Mouse (Mus musculus): ENCODE data around the gene Sipa1l3.
A peak's percentile ranks its signal among the peaks of the same experiment; 100 is the strongest.

Gene Sipa1l3

DNA sequence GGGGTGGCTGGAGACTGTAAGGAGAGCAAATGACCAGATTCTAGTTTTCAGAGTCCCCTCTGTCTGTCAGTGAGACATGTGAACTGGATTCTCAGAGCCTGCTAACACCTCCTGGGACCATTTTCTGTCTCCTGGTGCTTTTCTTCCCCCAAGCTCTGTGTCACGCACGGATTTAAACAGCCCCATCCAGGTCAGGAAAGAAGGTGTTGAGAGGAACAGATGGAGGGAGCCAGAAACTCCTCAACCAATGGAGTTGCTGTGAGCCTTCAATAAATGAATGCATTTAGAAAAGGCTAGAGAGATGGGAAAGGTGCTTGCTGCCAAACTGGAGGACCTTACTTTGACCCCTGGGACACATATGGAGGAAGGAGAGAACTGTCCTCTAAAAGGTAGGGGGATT is 180.7 kb downstream of the Sipa1l3 start:
- DNase-seq (ENCODE audit: low read depth, low spot score) = no peak

DNA sequence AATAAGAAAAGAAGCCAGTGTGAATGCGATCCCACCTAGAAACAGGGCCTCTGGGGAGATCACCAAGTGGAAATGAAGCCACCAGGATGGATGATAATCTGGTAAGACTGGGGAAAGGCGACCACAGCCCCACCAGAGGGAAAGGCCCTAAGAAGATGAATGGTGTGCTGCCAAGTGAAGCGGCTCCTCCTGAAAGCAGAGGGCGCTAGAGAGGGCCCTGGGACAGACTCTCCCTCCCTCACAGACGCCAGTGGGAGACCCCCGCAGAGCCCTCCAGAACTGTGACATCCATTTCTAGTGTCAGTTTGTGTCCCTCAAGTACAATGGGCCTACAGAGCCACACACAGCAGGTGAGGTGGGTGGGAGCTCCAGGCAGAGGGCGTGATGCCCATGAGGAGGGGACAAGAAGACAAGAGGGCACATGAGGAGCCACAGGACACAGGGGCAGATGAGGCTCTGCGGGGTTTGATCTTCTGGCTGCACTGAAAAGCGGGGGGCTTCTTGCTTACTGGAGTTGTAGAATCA is 181.6 kb downstream of the Sipa1l3 start:
- no peak for DNase-seq (ENCODE audit: low read depth, low spot score)

DNA sequence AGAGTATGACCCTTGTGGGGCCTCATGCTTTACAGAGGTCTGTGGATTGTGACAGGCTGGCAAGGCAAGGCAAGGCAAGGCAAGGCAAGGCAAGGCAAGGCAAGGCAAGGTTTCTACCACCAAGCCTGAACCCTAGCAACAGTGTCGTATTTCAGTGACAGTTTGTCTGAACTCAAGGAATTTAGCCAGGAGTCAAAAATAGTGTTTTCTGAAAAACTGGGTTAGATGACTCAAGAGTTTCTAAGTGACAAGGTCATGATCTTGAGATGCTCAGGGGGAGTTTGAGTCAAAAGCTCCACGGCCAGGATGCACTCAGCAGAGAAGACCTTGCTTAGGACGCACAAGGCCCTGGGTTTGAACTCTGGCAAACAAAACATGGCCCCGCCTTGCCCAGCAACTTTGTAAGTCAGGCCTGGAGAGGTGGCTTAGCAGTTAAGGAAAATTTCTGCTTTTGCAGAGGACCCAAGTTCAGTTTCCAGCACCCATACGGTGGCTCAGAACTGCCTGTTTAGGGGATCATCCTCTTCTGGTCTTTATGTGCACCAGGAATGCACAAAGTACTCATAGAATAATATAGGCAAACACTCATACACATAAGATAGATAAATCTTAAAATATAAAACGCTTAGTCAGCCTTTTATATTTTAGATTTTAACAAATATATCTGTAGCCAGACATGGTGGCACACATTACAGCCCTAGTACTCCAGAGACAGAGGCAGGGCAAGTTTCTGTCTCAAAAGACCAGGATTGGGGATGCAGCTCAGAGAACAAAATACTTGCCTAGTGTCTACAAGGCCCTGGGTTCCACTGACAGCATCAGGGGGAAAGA is 182.4 kb downstream of the Sipa1l3 start:
- no peak for DNase-seq (ENCODE audit: low read depth, low spot score)

DNA sequence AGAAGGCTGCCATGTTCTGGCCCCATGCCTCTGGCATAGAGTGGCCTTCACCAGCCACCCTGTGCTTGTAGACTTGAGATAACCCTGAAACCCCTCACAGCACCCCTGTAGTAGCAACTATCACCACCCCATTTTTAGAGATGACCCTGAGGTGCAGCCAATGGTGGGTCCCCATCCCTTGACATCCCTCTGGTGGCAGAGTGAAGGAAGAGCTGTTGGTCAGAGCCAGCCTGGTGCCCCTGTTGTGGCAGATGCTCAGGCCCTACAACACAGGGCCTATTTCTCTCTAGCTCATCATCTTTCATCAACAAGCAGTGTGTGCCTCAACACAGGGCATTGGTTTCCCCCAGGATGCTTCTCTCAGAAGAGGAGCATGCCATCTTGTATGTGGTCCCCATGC is 183.2 kb downstream of the Sipa1l3 start:
- no peak for DNase-seq (ENCODE audit: low read depth, low spot score)

DNA sequence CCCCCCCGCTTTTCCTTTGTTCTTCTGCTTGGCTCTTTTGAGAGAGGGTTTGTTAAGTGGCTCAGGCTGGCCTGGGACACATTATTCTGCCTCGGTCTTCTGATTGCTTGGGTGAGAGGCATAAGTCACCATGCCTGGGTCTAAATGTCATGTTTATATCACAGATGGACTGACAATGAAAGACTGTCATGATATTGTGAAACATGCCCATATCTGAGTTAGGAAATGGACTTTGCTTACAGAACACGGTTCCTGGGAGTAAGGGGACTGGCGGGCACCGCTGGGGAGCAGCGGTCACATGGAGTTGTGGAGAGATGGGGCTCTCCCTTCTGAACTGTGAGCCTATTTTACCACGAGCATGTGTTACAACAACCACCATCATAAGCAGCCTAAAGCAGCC is 184.3 kb downstream of the Sipa1l3 start:
- no peak for DNase-seq (ENCODE audit: low read depth, low spot score)

GRCm38 (mm10) chr7:29328984-29329383 is 189.5 kb downstream of the Sipa1l3 start:
- no peak for DNase-seq (ENCODE audit: low read depth, low spot score)

DNA sequence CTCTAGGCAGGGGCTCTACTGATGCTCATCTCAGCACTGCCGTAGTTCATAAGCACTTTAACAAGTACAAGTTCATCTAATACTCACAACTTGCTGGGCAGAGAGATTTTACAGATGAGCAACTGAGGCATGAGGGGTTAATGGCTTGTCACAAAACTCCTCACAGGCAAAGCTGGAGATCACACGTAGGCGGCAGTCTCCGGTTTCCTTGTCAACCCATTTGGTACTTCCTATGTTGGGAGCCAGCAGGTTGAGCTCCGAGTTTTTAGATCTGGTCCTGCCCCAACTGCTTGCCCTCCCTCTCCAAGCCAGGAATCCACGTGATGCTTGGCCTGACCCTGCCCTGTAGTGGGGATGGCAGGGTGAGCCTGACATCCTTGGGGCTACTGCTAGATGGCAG is 191.4 kb downstream of the Sipa1l3 start:
- DNase-seq (ENCODE audit: low read depth, low spot score) = no peak

DNA sequence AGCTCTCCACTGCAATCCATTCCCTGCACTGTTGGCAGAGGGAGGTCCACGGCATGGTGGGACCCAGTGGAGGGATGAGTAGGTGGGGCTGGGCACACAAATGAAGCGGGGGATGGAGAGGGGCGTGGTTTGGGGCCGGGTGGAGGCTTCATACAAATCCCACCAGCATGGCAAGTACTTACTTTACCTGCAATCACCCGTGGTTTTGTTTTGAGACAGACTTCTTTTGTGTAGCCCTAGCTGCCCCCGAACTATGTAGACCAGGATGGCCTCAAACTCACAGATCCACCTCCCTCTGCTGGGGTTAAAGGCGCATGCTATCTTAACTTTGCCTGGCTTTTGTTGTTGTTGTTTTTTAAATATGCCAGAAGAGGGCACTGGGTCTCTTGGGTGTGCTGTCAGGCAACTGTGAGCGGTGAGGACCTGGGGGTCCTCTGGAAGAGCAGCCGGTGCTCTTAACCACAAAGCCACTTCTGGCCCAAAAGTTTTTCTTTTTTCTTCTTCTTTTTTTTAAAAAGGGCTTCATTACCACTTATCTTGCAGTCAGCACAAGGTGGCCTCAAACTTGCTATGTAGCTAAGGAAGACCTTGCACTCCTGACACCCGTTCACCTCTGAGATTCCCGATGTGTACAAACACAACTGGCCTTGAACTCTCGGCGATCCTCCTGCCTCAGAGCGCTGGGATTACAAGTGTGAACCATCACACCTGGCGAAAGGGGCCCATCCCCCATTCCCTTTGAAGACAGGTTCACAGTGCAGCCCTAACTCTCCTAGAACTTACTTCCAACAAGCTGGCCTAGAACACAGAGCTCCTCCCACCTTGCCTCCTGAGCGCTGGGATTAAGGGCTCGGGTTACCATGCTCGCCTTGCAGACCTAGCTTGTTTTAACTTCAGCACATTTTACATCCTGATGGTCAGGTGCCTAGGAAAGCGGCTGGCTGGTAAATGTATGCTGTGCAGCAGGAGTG is 198.8 kb downstream of the Sipa1l3 start:
- DNase-seq (ENCODE audit: low read depth, low spot score) = no peak

DNA sequence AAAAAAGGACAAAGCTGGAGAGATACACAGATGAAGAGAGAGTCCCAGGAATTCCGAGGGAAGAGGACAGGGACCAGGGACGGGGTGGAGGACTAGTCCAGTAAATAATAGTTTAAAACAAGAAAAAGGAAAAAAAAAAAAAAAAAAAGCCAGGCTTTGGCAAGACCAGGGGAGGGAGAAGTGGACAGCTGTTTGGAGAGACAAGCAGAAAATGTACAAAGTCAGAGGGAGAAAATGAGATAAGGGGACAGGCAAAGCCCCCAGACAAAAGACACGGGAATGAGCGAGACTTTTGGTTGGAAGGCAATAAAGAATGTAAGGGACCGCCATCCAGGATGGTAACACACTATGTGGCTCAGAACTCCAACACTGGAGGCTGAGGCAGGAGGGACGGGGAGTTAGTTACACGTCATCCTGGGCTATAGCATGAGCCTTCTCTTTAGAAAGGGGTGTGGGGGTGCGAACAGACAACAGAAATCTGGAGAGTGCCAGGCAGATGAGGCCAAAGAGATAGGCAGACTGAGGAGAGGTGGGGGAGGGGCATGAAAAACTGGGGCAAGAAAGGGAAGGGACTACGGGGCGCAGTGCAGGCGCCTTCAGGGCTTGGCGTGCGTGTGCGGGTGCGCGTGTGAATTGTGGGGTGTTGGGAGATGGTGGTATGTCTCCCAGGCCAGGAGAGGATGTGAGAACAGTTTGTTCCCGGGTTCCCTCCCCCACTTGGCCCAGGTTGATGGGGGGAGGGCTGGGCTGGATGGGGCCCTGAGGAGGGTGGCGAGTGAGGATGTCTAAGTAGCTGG is 200.1 kb downstream of the Sipa1l3 start:
- no peak for DNase-seq (ENCODE audit: low read depth, low spot score)

DNA sequence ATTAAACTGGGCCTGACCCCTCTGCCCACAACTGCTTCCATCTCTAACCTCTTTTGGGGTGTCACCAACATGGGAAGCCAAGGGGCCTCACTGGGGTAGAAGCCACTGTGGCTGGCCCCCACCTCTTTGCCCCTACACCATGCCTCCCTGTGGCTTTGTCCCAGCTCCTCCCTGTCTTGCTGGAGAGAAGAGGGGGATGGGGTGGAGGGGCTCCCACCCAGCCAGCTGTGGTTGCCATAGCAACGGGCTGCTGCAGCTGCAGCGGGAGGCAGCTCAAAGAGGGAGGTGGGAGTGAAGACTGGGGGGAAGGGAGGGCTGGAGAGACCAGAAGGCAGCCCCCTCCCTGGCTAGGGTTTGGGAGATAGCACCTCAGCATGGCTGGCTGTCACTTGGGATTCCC is 200.9 kb downstream of the Sipa1l3 start:
- DNase-seq (ENCODE audit: low read depth, low spot score) = peak; percentile 93

- no peak for DNase-seq (ENCODE audit: low read depth, low spot score)
Measured at GRCm38 (mm10) chr7:29316976-29317375, 201.5 kb downstream of the Sipa1l3 start.

GRCm38 (mm10) chr7:29316137-29316734 is 202.2 kb downstream of the Sipa1l3 start:
- DNase-seq (ENCODE audit: low read depth, low spot score) = no peak

DNA sequence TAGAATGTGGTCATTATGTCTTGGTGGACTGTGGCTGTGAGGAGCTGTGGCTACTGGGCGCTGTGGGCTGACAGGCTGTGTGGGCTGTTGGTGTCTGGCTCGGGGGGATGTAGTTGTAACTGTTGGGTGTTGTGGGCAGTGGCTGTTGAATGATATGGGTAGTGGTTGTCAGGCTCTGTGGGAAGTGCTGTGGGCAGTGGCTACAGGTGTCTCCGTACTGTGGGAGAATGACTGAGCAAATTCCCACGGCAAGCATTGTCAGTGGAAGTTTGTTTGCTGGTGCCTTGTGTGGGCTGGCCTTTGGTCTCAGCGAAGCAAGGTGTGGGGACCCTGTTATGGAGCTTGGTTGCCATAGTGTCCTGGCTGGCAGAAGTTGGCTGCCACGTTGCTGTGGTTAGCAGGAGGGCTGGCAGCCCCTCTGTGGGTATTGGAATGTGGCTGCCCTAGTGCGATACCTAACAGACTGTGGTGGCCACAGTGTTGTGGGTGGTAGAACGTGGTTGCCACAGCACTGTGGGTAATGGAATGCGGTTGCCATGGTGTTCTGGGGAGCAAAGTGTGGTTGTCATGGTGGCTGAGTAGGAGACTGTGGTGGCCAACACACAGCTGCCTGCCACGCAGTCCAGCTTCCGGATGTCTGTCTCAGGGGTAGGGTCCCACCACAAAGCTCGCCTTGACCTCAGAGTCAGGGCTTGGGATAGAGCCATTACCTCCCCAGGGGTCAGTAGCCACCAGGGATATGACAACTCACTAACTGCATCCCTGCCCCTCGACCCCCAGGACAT is 203.4 kb downstream of the Sipa1l3 start:
- DNase-seq (ENCODE audit: low read depth, low spot score) = peak; percentile 75

- no peak for DNase-seq (ENCODE audit: low read depth, low spot score)
Measured at GRCm38 (mm10) chr7:29313572-29314261, 204.7 kb downstream of the Sipa1l3 start.

DNA sequence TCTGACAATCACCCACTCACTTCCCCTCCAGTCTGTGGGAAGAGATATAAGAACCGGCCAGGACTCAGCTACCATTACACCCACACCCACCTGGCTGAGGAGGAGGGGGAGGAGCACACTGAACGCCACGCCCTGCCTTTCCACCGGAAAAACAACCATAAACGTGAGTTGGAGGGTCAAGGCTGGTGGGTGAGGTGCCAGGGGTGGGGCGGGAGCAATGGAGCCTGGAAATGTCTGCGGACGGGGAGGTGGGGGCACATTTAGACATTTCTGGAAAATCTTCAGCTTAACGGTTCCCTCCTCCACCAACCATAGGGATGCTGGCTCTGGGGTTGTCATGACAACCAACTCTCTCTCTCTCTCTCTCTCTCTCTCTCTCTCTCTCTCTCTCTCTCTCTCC is 205.4 kb downstream of the Sipa1l3 start:
- DNase-seq (ENCODE audit: low read depth, low spot score) = no peak

- DNase-seq (ENCODE audit: low read depth, low spot score) = no peak
Measured at GRCm38 (mm10) chr7:29309749-29310148, 208.7 kb downstream of the Sipa1l3 start.

DNA sequence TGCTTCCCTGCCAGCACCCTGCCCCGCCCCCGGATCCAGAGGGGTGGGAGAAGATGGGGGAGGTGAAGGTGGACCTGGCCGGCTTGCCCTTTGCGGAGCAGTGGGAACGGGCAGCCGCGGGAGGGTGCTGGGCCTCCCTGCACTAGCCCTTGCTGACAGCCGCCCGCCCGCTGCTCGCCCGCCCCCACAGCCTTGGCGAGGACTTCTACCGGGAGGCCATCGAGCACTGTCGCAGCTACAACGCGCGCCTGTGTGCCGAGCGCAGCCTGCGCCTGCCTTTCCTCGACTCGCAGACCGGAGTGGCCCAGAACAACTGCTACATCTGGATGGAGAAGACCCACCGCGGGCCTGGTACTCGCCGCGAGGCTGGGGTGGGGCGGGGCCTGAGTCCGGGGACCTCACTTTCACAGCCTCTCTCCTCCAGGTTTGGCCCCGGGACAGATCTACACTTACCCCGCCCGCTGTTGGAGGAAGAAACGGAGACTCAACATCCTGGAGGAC is 209.2 kb downstream of the Sipa1l3 start:
- no peak for DNase-seq (ENCODE audit: low read depth, low spot score)

DNA sequence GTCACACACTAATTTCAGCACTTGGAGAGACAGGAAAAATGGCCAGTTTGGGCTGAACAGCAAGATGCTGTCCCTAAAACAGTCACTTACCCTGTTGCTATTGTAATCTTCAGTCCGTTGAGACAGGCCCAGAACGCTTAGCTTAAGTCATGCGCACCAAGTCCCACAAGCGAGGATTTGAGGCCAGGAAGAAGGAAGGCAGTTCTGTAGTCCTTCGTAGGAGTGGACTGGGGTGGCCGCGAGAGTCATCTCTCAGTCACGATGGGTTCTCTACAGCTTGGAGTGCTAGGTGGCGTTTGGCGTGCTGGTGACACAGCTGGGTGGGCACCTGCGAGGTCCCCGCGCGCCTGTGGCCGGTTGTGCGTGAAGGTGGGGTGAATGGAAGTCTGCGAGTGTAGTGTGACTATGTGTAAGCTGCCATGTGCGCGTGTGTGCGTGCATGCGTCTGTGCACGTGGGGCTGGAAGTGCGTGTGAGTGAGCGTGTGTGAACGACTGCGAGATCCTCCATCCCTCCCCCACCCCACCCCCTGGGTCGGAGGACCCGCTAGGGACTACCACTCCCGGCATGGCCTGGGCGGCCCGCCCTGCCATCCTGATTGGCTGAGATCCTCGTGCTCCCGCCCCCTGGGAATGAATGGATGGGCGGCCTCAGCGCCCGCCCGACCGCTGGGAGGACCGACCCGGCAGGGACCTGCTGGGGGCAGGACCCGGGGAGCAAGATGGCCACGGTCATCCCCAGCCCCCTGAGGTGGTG is 210.9 kb downstream of the Sipa1l3 start:
- peak; percentile 93 for DNase-seq (ENCODE audit: low read depth, low spot score)

GRCm38 (mm10) chr7:29306619-29307018 is 211.8 kb downstream of the Sipa1l3 start:
- peak; percentile 79 for DNase-seq (ENCODE audit: low read depth, low spot score)
